Mouse (Mus musculus): ENCODE data around the gene Kdm2b.

The Kdm2b gene

GRCm38 (mm10) chr5:122970056-122970455, 19.6 kb downstream of the Kdm2b start:
- DNase-seq: no peak

DNA sequence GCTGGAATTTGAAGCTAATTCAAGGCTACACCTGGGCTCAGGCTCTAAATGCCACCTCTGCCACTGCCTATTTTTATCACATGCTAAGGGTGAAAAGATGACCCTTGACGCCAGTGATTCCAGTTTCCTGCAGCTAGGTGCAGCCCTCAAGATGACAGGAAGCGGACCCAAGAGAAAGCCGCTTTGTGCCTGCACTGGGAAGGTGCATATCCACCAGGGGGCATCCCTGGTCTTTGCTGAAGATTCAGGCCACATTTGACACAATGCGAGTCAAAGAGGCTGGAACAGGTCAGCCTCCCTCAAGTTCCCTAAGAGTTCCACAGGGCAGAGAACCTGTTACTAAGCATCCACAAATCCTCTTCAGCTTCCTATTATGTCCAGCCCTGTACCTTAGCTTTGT, 21.3 kb downstream of the Kdm2b start:
- peak; percentile 66 for DNase-seq

DNA sequence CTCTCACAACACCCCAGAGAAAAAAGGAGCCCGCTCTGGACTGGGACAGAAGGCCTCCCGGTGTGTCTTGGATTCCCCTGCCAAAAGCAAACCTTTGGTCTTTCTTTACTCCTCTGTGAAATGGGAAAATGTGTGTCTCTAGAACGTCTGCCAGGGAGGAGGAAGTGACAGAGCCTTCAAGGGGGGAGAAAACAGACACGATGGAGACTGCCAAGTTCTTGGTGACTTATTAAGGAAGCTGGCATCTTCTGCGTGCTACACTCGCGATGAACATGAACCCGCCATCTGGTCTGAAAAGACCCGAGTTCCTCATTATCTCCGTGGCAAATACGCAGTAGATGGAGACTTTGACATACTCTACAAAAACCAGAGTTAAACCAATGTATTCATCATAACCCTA, 24.2 kb downstream of the Kdm2b start:
- DNase-seq: no peak

DNA sequence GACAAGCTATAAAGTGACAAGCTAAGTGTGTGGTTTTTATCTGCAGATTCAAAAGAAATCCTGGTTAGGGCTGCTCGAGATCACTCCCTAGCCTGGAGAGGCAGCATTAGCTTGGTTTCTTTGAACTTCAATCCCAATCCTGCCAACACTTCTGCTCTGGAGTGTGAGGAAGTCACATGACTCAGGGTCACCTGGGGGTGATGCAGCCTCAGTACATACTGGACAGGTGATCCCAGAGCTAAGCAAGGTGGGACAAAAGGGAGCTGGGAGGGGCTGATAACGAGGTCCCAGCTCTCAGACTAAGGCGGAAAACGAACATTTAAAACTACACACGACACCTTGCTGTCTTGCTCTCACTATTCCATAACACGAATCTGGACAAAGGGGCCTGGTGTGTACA, 24.8 kb downstream of the Kdm2b start:
- no peak for DNase-seq

DNA sequence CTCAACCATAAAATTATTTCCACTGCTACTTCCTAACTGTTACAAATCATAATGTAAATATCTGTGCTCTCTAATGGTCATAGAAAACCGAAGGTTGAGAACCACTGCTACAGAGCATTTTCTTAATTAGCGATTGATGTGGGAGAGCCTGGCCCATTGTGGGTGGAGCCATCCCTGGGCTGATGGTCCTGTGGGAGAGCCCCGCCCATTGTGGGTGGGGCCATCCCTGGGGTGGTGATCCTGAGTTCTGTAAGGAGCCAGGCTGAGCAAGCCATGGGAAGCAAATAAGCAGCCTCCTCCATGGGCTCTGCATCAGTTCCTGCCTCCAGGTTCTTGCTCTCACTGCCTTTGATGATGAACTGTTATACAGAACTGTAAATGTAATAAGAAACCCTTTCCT, 27.7 kb downstream of the Kdm2b start:
- no peak for DNase-seq

GRCm38 (mm10) chr5:122959391-122959790, 30.2 kb downstream of the Kdm2b start:
- DNase-seq: no peak

GRCm38 (mm10) chr5:122956059-122956458, 33.6 kb downstream of the Kdm2b start:
- no peak for DNase-seq

GRCm38 (mm10) chr5:122951913-122952641, 37.5 kb downstream of the Kdm2b start:
- peak; percentile 48 for DNase-seq

GRCm38 (mm10) chr5:122951056-122951912, 38.3 kb downstream of the Kdm2b start:
- peak; percentile 85 for DNase-seq

DNA sequence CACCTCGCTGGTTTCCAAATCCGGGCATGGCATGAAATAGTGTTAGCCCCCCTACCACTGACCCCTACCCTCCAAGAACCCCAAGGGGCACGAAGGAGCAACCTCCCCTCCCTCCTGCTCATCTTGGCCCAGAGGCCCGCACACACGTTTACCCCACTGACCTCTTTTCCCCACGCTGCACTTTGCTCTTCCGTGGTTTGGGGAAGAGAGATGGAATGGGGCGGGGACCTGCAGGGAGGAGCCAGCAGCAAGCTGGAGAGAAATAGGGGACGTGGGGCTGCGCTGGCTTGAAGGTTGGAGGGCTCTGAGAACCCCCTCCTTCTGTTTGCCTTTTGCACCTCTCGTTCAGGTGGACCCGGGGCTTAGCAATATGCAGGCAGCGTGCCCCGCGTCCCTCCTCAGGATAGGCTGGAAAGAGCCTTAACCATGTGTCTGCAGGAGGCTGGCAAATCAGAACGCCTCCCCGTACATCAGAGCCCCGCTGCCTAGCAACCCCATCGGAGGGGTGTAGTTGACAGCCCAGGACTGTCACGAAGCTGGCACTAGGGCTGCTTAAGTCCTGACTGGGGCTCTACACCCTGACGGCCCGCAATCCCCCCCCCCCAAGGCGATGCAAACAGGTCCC, 39.2 kb downstream of the Kdm2b start:
- peak; percentile 53 for DNase-seq

GRCm38 (mm10) chr5:122949101-122949500, 40.5 kb downstream of the Kdm2b start:
- DNase-seq: no peak

DNA sequence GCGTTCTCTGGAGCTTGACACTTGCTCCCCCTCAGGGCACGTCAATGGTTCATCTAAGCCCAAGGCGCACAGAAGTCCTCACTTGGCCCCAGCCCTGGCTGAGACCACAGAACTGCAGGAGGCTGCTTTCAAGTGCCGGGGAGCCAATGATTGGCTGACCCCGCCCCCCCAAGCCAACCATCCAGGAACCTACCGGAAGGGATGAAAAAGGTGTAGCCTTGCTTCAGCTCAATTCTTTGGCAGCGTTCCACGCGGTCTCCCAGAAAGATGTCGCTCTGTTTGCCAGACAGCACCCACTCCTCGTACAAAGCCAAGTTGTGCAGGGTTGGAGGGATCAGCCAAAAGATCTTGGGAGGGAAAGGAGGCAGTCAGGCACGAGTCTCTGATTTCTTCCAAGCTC, 42.1 kb downstream of the Kdm2b start:
- DNase-seq: no peak

DNA sequence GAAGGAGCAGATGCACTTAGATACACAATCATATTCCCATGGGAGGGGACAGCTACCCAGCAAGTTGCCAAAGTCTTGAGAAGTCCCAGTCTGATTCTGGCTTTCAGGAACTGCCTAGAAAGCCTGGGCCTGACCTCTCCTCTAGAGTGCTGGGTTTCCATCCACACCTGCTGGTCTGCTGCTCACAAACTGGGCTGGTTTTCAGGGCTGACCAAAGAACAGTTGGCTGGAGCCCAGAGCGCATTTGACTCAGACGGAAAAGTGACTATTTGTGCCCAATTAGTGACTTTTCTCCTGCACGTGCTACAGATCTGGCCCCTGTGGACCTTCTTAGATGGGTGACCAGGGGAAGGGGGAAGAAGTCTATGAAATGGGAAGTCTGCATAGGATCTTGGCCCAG, 50.9 kb downstream of the Kdm2b start:
- DNase-seq: no peak

GRCm38 (mm10) chr5:122937958-122938540, 51.6 kb downstream of the Kdm2b start:
- no peak for DNase-seq

DNA sequence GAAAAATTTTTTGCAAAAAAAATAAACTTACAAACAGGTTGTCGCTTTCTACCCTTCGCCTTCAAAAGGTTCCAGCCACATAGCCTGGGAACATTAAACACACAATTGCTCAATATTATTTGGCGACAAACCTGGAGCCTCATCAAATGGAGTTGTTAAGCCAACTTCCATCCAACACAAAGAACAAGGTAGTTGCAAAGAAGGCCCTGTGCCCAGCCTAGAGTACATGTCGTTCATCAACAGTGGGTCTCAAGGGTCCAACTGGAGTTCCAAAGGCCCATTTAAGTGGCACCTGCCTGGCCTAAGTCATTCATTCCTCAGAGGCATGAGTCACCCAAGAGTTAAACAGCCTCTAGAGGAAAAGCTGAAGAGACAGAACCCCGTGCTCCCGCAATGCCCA, 52.6 kb downstream of the Kdm2b start:
- DNase-seq: no peak

- no peak for DNase-seq
Observed at GRCm38 (mm10) chr5:122935810-122936209, 53.8 kb downstream of the Kdm2b start.

- DNase-seq: no peak
Observed at GRCm38 (mm10) chr5:122930991-122931390, 58.6 kb downstream of the Kdm2b start.

- no peak for DNase-seq
Observed at GRCm38 (mm10) chr5:122928293-122928692, 61.3 kb downstream of the Kdm2b start.

DNA sequence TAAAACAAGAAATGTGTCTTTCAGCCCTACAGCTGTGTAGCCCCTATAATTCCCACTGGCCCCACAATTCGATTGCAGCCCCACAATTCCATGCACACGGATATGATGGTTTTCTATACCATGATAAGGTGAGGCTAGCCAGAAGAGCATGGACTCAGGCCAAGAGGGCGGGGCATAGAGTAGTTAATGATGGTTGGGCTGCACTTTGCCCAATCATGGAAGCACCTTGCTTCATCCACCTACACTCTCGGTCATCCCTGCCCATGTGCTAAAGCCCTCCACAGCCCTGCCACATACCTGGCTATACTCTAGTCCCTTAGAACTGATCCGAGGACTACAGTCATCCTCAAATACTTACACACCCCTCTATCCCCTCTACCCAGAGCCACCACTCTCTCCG, 61.9 kb downstream of the Kdm2b start:
- DNase-seq: no peak

GRCm38 (mm10) chr5:122927092-122927491, 62.5 kb downstream of the Kdm2b start:
- DNase-seq: no peak

- DNase-seq: no peak
Observed at GRCm38 (mm10) chr5:122926341-122926740, 63.3 kb downstream of the Kdm2b start.

- DNase-seq: peak; percentile 66
Observed at GRCm38 (mm10) chr5:122925534-122925958, 64.1 kb downstream of the Kdm2b start.

DNA sequence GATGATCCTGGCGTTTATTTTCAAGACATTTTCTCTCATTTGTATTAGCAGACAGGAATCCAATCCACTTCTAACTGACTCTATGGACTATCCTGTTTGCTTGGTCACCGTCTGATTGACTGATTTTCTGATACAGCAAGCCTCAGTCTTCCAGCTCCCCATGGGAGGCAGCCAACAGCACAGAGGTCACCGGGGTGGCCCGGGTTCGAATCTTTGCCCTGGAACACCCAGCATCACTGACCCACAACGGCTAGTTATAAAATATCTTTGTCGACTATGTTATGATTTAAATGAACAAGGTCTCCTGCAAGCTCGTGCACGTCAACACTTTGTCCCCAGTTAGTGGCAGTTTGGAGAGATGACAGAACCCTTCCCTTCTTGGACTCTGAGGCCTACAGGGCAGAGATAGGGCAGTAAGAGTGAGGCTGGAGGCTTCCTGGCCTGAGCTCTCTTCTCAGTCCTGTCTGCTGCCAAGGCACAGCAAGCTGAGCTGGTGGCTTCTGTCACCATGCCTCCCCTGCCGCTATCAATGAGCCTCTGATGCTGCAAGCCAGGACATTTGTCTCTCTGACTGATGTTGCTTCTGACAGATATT, 65.7 kb downstream of the Kdm2b start:
- peak; percentile 79 for DNase-seq
